Mouse (Mus musculus) MEL (cell line): ENCODE results near the gene Plekhf1. TPM values are rescaled to one million over a fixed set of nuclear protein-coding genes. Genes with fewer than 3 reads are reported as not detected.
A peak's percentile ranks its signal among the peaks of the same experiment; 100 is the strongest.

Source experiments
- DNase-seq: peaks from one replicate; pipeline ENCODE4 v3.0.0; 2011; ENCODE audit warnings: low read depth, low spot score
- H3K27ac ChIP-seq: 2 replicates; pipeline ENCODE4 v1.5.1; 2012; ENCODE audit warnings: low read depth, mild to moderate bottlenecking, control low read depth, low read length, moderate library complexity; ENCODE audit not compliant: control insufficient read depth
- H3K27me3 ChIP-seq, 2 experiments: fragments of 150-350 bp in 1 of 2; sonication (generic) in 1 of 2; 2 replicates each; pipeline ENCODE4 v1.6.1; 2012; ENCODE audit warnings: low read length in 2 of 2, mild to moderate bottlenecking in 2 of 2, improper control_type of control experiment in 1 of 2, moderate library complexity in 1 of 2; ENCODE audit not compliant: insufficient read depth in 2 of 2, control insufficient read depth in 1 of 2
- H3K36me3 ChIP-seq, 2 experiments: 2 replicates each; pipeline ENCODE4 v1.6.1; 2012 to 2014; ENCODE audit warnings: low read length in 2 of 2, improper control_type of control experiment in 1 of 2, inconsistent platforms in 1 of 2, mild to moderate bottlenecking in 1 of 2; ENCODE audit not compliant: insufficient read depth in 2 of 2, control insufficient read depth in 1 of 2
- H3K4me1 ChIP-seq, 2 experiments: fragments of 150-350 bp in 1 of 2; sonication (generic) in 1 of 2; 2 replicates each; pipeline ENCODE4 v1.6.1; 2012; ENCODE audit warnings: low read length in 2 of 2, improper control_type of control experiment in 1 of 2, mild to moderate bottlenecking in 1 of 2; ENCODE audit not compliant: insufficient read depth in 2 of 2, control insufficient read depth in 1 of 2
- H3K4me3 ChIP-seq, 2 experiments: fragments of 150-350 bp in 1 of 2; sonication (generic) in 1 of 2; 2 replicates each; pipeline ENCODE4 v1.5.1; 2012; ENCODE audit warnings: low read depth in 2 of 2, low read length in 2 of 2, mild to moderate bottlenecking in 2 of 2, moderate library complexity in 2 of 2, control low read depth in 1 of 2, improper control_type of control experiment in 1 of 2; ENCODE audit not compliant: control insufficient read depth in 1 of 2, insufficient read depth in 1 of 2
- H3K79me2 ChIP-seq: 2 replicates; pipeline ENCODE4 v1.6.1; 2012; ENCODE audit warnings: mild to moderate bottlenecking, low read length, moderate library complexity; ENCODE audit not compliant: control insufficient read depth, poor library complexity, insufficient read depth
- H3K9ac ChIP-seq: 2 replicates; pipeline ENCODE4 v1.6.1; 2012; ENCODE audit warnings: low read depth, mild to moderate bottlenecking, control low read depth, low read length, moderate library complexity; ENCODE audit not compliant: control insufficient read depth, poor library complexity, severe bottlenecking
- H3K9me3 ChIP-seq: fragments of 150-350 bp; sonication (generic); replicated peaks from 2 replicates; pipeline ENCODE4 v1.6.1; 2012; ENCODE audit warnings: mild to moderate bottlenecking, low read length, improper control_type of control experiment, moderate library complexity; ENCODE audit not compliant: insufficient read depth
- BHLHE40 ChIP-seq: IDR thresholded peaks from 2 replicates; pipeline ENCODE4 v1.6.1; 2012; ENCODE audit warnings: low read depth, mild to moderate bottlenecking, inconsistent platforms, low read length, improper control_type of control experiment, borderline replicate concordance
- CHD1 ChIP-seq: IDR thresholded peaks from 2 replicates; pipeline ENCODE4 v1.6.1; 2012; ENCODE audit warnings: low read depth, mild to moderate bottlenecking, inconsistent platforms, low read length, improper control_type of control experiment
- CHD2 ChIP-seq: IDR thresholded peaks from 2 replicates; pipeline ENCODE4 v1.6.1; 2011; ENCODE audit warnings: low read length, improper control_type of control experiment
- CTCF ChIP-seq, 3 experiments: IDR thresholded peaks in 2 of 3; conservative IDR thresholded peaks in 1 of 3; 2 replicates each; pipeline ENCODE4 v1.5.1; 2011 to 2012; ENCODE audit warnings: low read length in 3 of 3, low read depth in 2 of 3, mild to moderate bottlenecking in 2 of 3, improper control_type of control experiment in 1 of 3, inconsistent platforms in 1 of 3, mixed read lengths in 1 of 3, moderate library complexity in 1 of 3; ENCODE audit not compliant: control insufficient read depth in 1 of 3, insufficient read depth in 1 of 3, poor library complexity in 1 of 3, severe bottlenecking in 1 of 3
- E2F4 ChIP-seq: IDR thresholded peaks from 2 replicates; pipeline ENCODE4 v1.6.1; 2011; ENCODE audit warnings: low read depth, low read length, improper control_type of control experiment, borderline replicate concordance
- ELF1 ChIP-seq: IDR thresholded peaks from 2 replicates; pipeline ENCODE4 v1.6.1; 2014; ENCODE audit warnings: low read depth, mild to moderate bottlenecking, inconsistent platforms, low read length, improper control_type of control experiment, moderate library complexity
- EP300 ChIP-seq, 2 experiments: IDR thresholded peaks; 2 replicates each; pipeline ENCODE4 v1.6.1; 2011; ENCODE audit warnings: improper control_type of control experiment in 2 of 2, low read length in 2 of 2, low read depth in 1 of 2, mild to moderate bottlenecking in 1 of 2
- ETS1 ChIP-seq: IDR thresholded peaks from 2 replicates; pipeline ENCODE4 v1.6.1; 2012; ENCODE audit warnings: low read depth, mild to moderate bottlenecking, inconsistent platforms, low read length, improper control_type of control experiment, moderate library complexity
- GABPA ChIP-seq: IDR thresholded peaks from 2 replicates; pipeline ENCODE4 v1.6.1; 2012; ENCODE audit warnings: low read depth, mild to moderate bottlenecking, inconsistent platforms, low read length, improper control_type of control experiment, moderate library complexity
- GATA1 ChIP-seq: IDR thresholded peaks from 2 replicates; pipeline ENCODE4 v1.6.1; 2011; ENCODE audit warnings: low read depth, low read length, improper control_type of control experiment
- HCFC1 ChIP-seq: IDR thresholded peaks from 2 replicates; pipeline ENCODE4 v1.6.1; 2012; ENCODE audit warnings: low read depth, mild to moderate bottlenecking, inconsistent platforms, low read length, improper control_type of control experiment, moderate library complexity
- JUND ChIP-seq: IDR thresholded peaks from 2 replicates; pipeline ENCODE4 v1.6.1; 2011; ENCODE audit warnings: low read depth, mild to moderate bottlenecking, improper control_type of control experiment, low read length
- KAT2A ChIP-seq: conservative IDR thresholded peaks from 2 replicates; pipeline ENCODE4 v1.6.1; 2012; ENCODE audit warnings: low read depth, low read length, improper control_type of control experiment, inconsistent platforms
- MAFK ChIP-seq: IDR thresholded peaks from 2 replicates; pipeline ENCODE4 v1.6.1; 2011; ENCODE audit warnings: low read depth, mild to moderate bottlenecking, low read length, improper control_type of control experiment, borderline replicate concordance
- MAX ChIP-seq: IDR thresholded peaks from 2 replicates; pipeline ENCODE4 v1.6.1; 2011; ENCODE audit warnings: low read length, improper control_type of control experiment
- MAZ ChIP-seq: IDR thresholded peaks from 2 replicates; pipeline ENCODE4 v1.6.1; 2012; ENCODE audit warnings: low read depth, mild to moderate bottlenecking, inconsistent platforms, low read length, improper control_type of control experiment
- MEF2A ChIP-seq: IDR thresholded peaks from 2 replicates; pipeline ENCODE4 v1.6.1; 2014; ENCODE audit warnings: low read depth, mild to moderate bottlenecking, inconsistent platforms, low read length, improper control_type of control experiment; ENCODE audit not compliant: poor library complexity, insufficient replicate concordance, severe bottlenecking; ENCODE audit errors: extremely low read depth
- MXI1 ChIP-seq: IDR thresholded peaks from 2 replicates; pipeline ENCODE4 v1.6.1; 2011; ENCODE audit warnings: mild to moderate bottlenecking, low read depth, low read length, improper control_type of control experiment
- NELFE ChIP-seq: IDR thresholded peaks from 2 replicates; pipeline ENCODE4 v1.6.1; 2011; ENCODE audit warnings: low read depth, low read length, improper control_type of control experiment
- POLR2A ChIP-seq, 2 experiments: IDR thresholded peaks; 2 replicates each; pipeline ENCODE4 v1.6.1; 2011 to 2012; ENCODE audit warnings: low read length in 2 of 2, mild to moderate bottlenecking in 2 of 2, control low read depth in 1 of 2, improper control_type of control experiment in 1 of 2, low read depth in 1 of 2, moderate library complexity in 1 of 2; ENCODE audit not compliant: control insufficient read depth in 1 of 2, insufficient read depth in 1 of 2, poor library complexity in 1 of 2
- POLR2AphosphoS2 ChIP-seq: IDR thresholded peaks from 2 replicates; pipeline ENCODE4 v1.6.1; 2011; ENCODE audit warnings: low read length, improper control_type of control experiment
- RAD21 ChIP-seq: IDR thresholded peaks from 2 replicates; pipeline ENCODE4 v1.6.1; 2011; ENCODE audit warnings: mild to moderate bottlenecking, low read depth, low read length, improper control_type of control experiment
- RCOR1 ChIP-seq: IDR thresholded peaks from 2 replicates; pipeline ENCODE4 v1.6.1; 2012; ENCODE audit warnings: low read depth, mild to moderate bottlenecking, inconsistent platforms, low read length, improper control_type of control experiment
- SIN3A ChIP-seq: IDR thresholded peaks from 2 replicates; pipeline ENCODE4 v1.6.1; 2012; ENCODE audit warnings: low read length, improper control_type of control experiment, inconsistent platforms
- SMC3 ChIP-seq: IDR thresholded peaks from 2 replicates; pipeline ENCODE4 v1.6.1; 2011; ENCODE audit warnings: low read depth, low read length, improper control_type of control experiment
- TBP ChIP-seq: IDR thresholded peaks from 2 replicates; pipeline ENCODE4 v1.8.0; 2011; ENCODE audit warnings: low read depth, low read length, improper control_type of control experiment
- TCF12 ChIP-seq: IDR thresholded peaks from 2 replicates; pipeline ENCODE4 v1.6.1; 2014; ENCODE audit warnings: low read depth, mild to moderate bottlenecking, inconsistent platforms, low read length, improper control_type of control experiment, moderate library complexity
- UBTF ChIP-seq: IDR thresholded peaks from 2 replicates; pipeline ENCODE4 v1.6.1; 2012; ENCODE audit warnings: low read depth, mild to moderate bottlenecking, inconsistent platforms, low read length, improper control_type of control experiment, moderate library complexity, borderline replicate concordance; ENCODE audit not compliant: insufficient read depth
- USF1 ChIP-seq: IDR thresholded peaks from 2 replicates; pipeline ENCODE4 v1.6.1; 2014; ENCODE audit warnings: low read depth, mild to moderate bottlenecking, inconsistent platforms, low read length, improper control_type of control experiment, moderate library complexity
- USF2 ChIP-seq, 2 experiments: IDR thresholded peaks; 2 replicates each; pipeline ENCODE4 v1.6.1; 2011 to 2012; ENCODE audit warnings: improper control_type of control experiment in 2 of 2, low read length in 2 of 2, borderline replicate concordance in 1 of 2, inconsistent platforms in 1 of 2, low read depth in 1 of 2, mild to moderate bottlenecking in 1 of 2; ENCODE audit not compliant: insufficient read depth in 1 of 2
- ZC3H11A ChIP-seq: IDR thresholded peaks from 2 replicates; pipeline ENCODE4 v1.6.1; 2012; ENCODE audit warnings: low read depth, mild to moderate bottlenecking, inconsistent platforms, low read length, improper control_type of control experiment
- ZKSCAN1 ChIP-seq: IDR thresholded peaks from 2 replicates; pipeline ENCODE4 v1.6.1; 2012; ENCODE audit warnings: low read depth, mild to moderate bottlenecking, inconsistent platforms, low read length, improper control_type of control experiment, moderate library complexity
- ZMIZ1 ChIP-seq: IDR thresholded peaks from 2 replicates; pipeline ENCODE4 v1.6.1; 2012; ENCODE audit warnings: low read depth, mild to moderate bottlenecking, inconsistent platforms, low read length, improper control_type of control experiment, moderate library complexity
- ZNF384 ChIP-seq: IDR thresholded peaks from 2 replicates; pipeline ENCODE4 v1.6.1; 2012; ENCODE audit warnings: low read depth, mild to moderate bottlenecking, inconsistent platforms, low read length, improper control_type of control experiment
- polyA plus RNA-seq, 2 experiments: library from polyadenylated mRNA; stranded (reverse) in 1 of 2; unstranded in 1 of 2; fragments of >175 nt in 1 of 2; fragments of >200 nt in 1 of 2; gene quantifications; 2 replicates each; pipeline versions ENCODE4 v1.2.1 to v1.2.4; 2012; ENCODE audit warnings: low replicate concordance in 2 of 2, low read depth in 1 of 2; ENCODE audit not compliant: insufficient read length in 2 of 2, insufficient read depth in 1 of 2, missing spikeins in 1 of 2
- total RNA-seq: library from RNA; depleted of rRNA; stranded (reverse); fragments of 300-350 nt; gene quantifications from 2 replicates; pipeline ENCODE4 v1.2.3, GENCODE M21; 2012

The Plekhf1 gene
- total and polyA plus RNA-seq, 3 experiments, result 0.89 to 1.7 TPM; not detected in 1

GRCm38 (mm10) chr7:38270703-38271510 is 43.1 kb upstream of the Plekhf1 start, which contains the start of gene Pop4:
Gene Pop4, minus strand, starts transcription at chr7:38271423.
- DNase-seq, result peak; percentile 93
- Histone ChIP-seq H3K27ac (peak within 1 kb of the TSS; percentile 79), H3K4me3 (peak within 1 kb of the TSS; percentile 83 to 100), H3K4me1 (0 out of 4 replicates have a peak, but pooled peaks cover 0 to 2% of the 10 kb centered on the region in 2 experiments), H3K36me3 (peaks cover 0 to 4% of the 10 kb centered on the region in 2 experiments; a peak in 1 of 4 replicates), H3K27me3 (no peaks in the 10 kb centered on the region), H3K9me3 (no peaks in the 10 kb centered on the region), H3K79me2 (peaks cover 13% of the 10 kb centered on the region)
- TF ChIP-seq ZC3H11A (0 out of 2 replicates have a peak, but pooled peaks have one; percentile 29), ZMIZ1 (no peak), ETS1 (peak; percentile 41; the same call in 1 of the 2 replicates), USF1 (no peak), JUND (peak; percentile 68; the same call in 1 of the 2 replicates), RCOR1 (no peak), GABPA (peak; percentile 55), CHD2 (no peak), EP300 (IDR thresholded peaks at IDR 0.05; ENCODE audit: low read depth in 1 of 2, low read length in 2 of 2) (no peak), RAD21 (no peak), E2F4 (no peak), POLR2AphosphoS2 (peak; percentile 93), ZNF384 (no peak), MAX (no peak), CHD1 (0 out of 2 replicates have a peak, but pooled peaks have one; percentile 32), NELFE (peak; percentile 96), GATA1 (no peak), BHLHE40 (no peak), TBP (peak; percentile 75), ELF1 (no peak), MEF2A (no peak), ZKSCAN1 (no peak), POLR2A (IDR thresholded peaks at IDR 0.05; ENCODE audit: control insufficient read depth in 1 of 2, insufficient read depth in 1 of 2, low read depth in 1 of 2, low read length in 2 of 2, poor library complexity in 1 of 2) (peak; percentile 77 to 95; a peak in 3 of 4 replicates), SIN3A (peak; percentile 94), TCF12 (peak; percentile 64; the same call in 1 of the 2 replicates), SMC3 (no peak), HCFC1 (peak; percentile 93), MAZ (no peak), MXI1 (peak; percentile 90), USF2 (IDR thresholded peaks at IDR 0.05; ENCODE audit: borderline replicate concordance in 1 of 2, insufficient read depth in 1 of 2, low read depth in 1 of 2, low read length in 2 of 2) (no peak), MAFK (no peak), CTCF (IDR thresholded peaks at IDR 0.05 in 2 of 3, conservative IDR thresholded peaks at IDR 0.05 in 1 of 3; ENCODE audit: control insufficient read depth in 1 of 3, insufficient read depth in 1 of 3, low read depth in 2 of 3, low read length in 3 of 3, poor library complexity in 1 of 3, severe bottlenecking in 1 of 3) (no peak), UBTF (no peak), KAT2A (peak; percentile 68; the same call in 1 of the 2 replicates)
- TF ChIP-seq, all 39 proteins: peak for 14
- H3K9ac ChIP-seq, result peak within 1 kb of the TSS; percentile 97
